Mouse (Mus musculus) megakaryocyte, embryonic 14.5 days (primary cell): ENCODE results near the gene Atp8b4. TPM values are rescaled to one million over a fixed set of nuclear protein-coding genes. Genes with fewer than 3 reads are reported as not detected.

ENCODE experiments used
- H3K27me3 ChIP-seq: replicated peaks from 2 replicates; pipeline ENCODE3; 2012; ENCODE audit warnings: inconsistent platforms
- H3K36me3 ChIP-seq: replicated peaks from 2 replicates; pipeline ENCODE3; 2012; ENCODE audit warnings: low read length, inconsistent platforms, mixed read lengths
- H3K4me1 ChIP-seq: 2 replicates; pipeline ENCODE4 v1.6.1; 2012; ENCODE audit warnings: inconsistent platforms
- H3K4me3 ChIP-seq: replicated peaks from 2 replicates; pipeline ENCODE3; 2012; ENCODE audit warnings: moderate library complexity, mild to moderate bottlenecking, inconsistent platforms
- H3K9me3 ChIP-seq: 2 replicates; pipeline ENCODE4 v1.6.1; 2012; ENCODE audit warnings: inconsistent platforms
- FLI1 ChIP-seq: IDR thresholded peaks from 2 replicates; pipeline ENCODE4 v1.6.1; 2012; ENCODE audit warnings: low read length, inconsistent platforms, mixed read lengths
- GATA1 ChIP-seq: IDR thresholded peaks from 3 replicates; pipeline ENCODE4 v1.6.1; 2012; ENCODE audit warnings: mixed read lengths, low read length, inconsistent platforms, borderline replicate concordance
- polyA plus RNA-seq: library from polyadenylated mRNA; stranded (reverse); fragments of >175 nt; gene quantifications from 2 replicates; pipeline ENCODE4 v1.2.3, GENCODE M21; 2012; ENCODE audit warnings: low replicate concordance; ENCODE audit not compliant: insufficient read depth

The Atp8b4 gene
- polyA plus RNA-seq, 1 experiment, result 0.38 TPM

DNA sequence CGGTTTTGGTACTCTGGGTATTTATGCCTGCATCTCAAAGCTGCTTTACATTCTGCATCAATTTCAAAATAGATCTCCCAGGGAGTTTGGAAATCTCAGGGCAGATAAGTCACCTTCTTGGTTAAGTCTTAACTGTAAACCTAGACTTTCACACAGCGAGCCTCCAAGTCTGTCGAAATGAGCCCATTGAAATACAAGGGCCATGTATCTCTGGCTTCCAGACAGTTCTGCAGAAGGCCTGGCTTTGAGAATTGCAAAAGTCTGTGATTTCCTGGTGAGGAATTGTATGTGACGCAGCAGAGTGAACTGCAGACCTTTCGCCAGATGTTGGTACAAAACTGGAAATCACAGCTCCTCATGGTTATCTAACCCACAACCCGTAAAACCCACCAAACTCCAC, 182.4 kb downstream of the Atp8b4 start:
- H3K36me3 ChIP-seq, result no peaks in the 10 kb centered on the region
- H3K27me3 ChIP-seq, result peaks cover 4% of the 10 kb centered on the region
- peaks cover 6% of the 10 kb centered on the region for H3K9me3 ChIP-seq
- no peaks in the 10 kb centered on the region for H3K4me1 ChIP-seq
- TF ChIP-seq FLI1, result no peak
- TF ChIP-seq GATA1, result no peak
- H3K4me3 ChIP-seq, result no peak overlapping the region

DNA sequence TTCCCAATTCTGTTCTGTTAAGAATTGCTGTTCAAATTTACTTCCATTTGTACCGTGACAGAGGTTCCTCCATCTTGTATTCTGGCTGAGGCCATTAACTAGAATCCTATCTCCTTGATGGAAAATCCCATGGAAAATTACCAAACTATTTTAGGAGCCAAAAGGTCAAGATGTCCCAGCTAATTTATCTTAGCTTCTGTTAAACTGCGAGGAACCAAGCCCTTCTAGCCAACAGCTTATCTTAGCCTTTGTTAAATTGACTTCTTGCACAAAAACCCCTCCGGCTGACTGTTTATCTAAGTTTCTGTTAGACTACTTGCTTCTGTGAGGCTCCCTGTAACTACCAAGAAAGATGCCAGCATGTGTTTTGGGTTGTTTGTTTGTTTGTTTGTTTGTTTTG, 183.5 kb downstream of the Atp8b4 start:
- no peaks in the 10 kb centered on the region for H3K36me3 ChIP-seq
- no peak overlapping the region for H3K4me3 ChIP-seq
- H3K27me3 ChIP-seq, result peaks cover 4% of the 10 kb centered on the region
- peaks cover 6% of the 10 kb centered on the region for H3K9me3 ChIP-seq
- TF ChIP-seq GATA1 (no peak), FLI1 (no peak)
- 0 out of 2 replicates have a peak, but pooled peaks cover 3% of the 10 kb centered on the region for H3K4me1 ChIP-seq

DNA sequence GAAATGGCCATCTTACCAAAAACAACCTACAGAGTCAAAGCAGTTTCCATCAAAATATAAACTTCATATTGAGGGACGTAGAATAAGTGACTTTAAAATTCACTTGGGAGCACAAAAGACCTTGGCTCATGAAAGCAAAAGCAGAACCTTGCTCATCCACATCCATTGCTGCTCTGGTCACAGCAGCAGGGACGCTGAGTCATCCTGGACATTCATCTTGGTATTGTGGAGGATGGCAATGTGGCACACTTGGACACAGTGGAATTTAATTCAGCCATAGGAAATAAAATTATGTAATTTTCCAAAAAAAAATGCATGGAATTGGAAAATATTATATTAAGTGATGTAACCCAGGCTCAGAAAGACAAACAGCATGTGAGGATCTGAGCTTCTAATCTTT, 184.1 kb downstream of the Atp8b4 start:
- no peak for TF ChIP-seq FLI1
- TF ChIP-seq GATA1, result no peak
- H3K9me3 ChIP-seq, result peaks cover 6% of the 10 kb centered on the region
- 0 out of 2 replicates have a peak, but pooled peaks cover 3% of the 10 kb centered on the region for H3K4me1 ChIP-seq
- peaks cover 4% of the 10 kb centered on the region for H3K27me3 ChIP-seq
- no peaks in the 10 kb centered on the region for H3K36me3 ChIP-seq
- H3K4me3 ChIP-seq, result no peak overlapping the region

- no peak for TF ChIP-seq GATA1
- no peak for TF ChIP-seq FLI1
- Histone ChIP-seq H3K4me3 (no peak overlapping the region), H3K27me3 (peaks cover 2% of the 10 kb centered on the region), H3K4me1 (peaks cover 3% of the 10 kb centered on the region; the same call in 1 of the 2 replicates), H3K9me3 (peaks cover 17% of the 10 kb centered on the region), H3K36me3 (no peaks in the 10 kb centered on the region)
Measured at GRCm38 (mm10) chr2:126311056-126311455, 189.4 kb downstream of the Atp8b4 start.

GRCm38 (mm10) chr2:126309994-126310393, 190.5 kb downstream of the Atp8b4 start:
- H3K27me3 ChIP-seq, result peaks cover 7% of the 10 kb centered on the region
- peaks cover 12% of the 10 kb centered on the region for H3K9me3 ChIP-seq
- peaks cover 3% of the 10 kb centered on the region; the same call in 1 of the 2 replicates for H3K4me1 ChIP-seq
- H3K36me3 ChIP-seq, result no peaks in the 10 kb centered on the region
- no peak overlapping the region for H3K4me3 ChIP-seq
- TF ChIP-seq FLI1, result no peak
- no peak for TF ChIP-seq GATA1

- peaks cover 26% of the 10 kb centered on the region for H3K27me3 ChIP-seq
- H3K36me3 ChIP-seq, result no peaks in the 10 kb centered on the region
- no peak overlapping the region for H3K4me3 ChIP-seq
- H3K9me3 ChIP-seq, result peaks cover 22% of the 10 kb centered on the region
- TF ChIP-seq GATA1 (no peak), FLI1 (no peak)
- peaks cover 4% of the 10 kb centered on the region; the same call in 1 of the 2 replicates for H3K4me1 ChIP-seq
Measured at GRCm38 (mm10) chr2:126304621-126305020, 195.9 kb downstream of the Atp8b4 start.

GRCm38 (mm10) chr2:126303226-126303625, 197.2 kb downstream of the Atp8b4 start:
- H3K36me3 ChIP-seq, result no peaks in the 10 kb centered on the region
- no peak for TF ChIP-seq GATA1
- TF ChIP-seq FLI1, result no peak
- peaks cover 29% of the 10 kb centered on the region for H3K27me3 ChIP-seq
- peaks cover 4% of the 10 kb centered on the region; the same call in 1 of the 2 replicates for H3K4me1 ChIP-seq
- no peak overlapping the region for H3K4me3 ChIP-seq
- H3K9me3 ChIP-seq, result peaks cover 22% of the 10 kb centered on the region

DNA sequence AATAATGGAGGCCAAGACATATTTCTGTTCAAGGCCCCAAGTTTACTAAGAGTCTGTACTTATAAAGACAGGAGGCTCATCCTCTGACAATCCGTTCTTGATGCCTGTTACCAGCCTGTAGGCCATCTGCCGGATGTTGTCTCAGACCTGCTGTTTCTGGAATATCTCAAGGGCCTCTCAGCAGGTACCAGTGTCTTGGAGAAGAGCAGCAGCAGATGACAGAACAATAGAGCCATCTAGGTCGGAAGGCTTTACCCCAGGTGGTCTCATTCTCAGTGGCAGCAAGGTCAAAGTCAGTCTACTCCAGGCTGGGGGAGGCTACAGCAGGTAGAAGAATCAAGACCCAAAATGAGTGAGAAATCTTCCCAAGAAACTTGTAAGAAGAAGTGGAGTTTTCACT, 198.1 kb downstream of the Atp8b4 start:
- TF ChIP-seq FLI1 (no peak), GATA1 (no peak)
- H3K4me3 ChIP-seq, result no peak overlapping the region
- peaks cover 4% of the 10 kb centered on the region; the same call in 1 of the 2 replicates for H3K4me1 ChIP-seq
- no peaks in the 10 kb centered on the region for H3K36me3 ChIP-seq
- H3K9me3 ChIP-seq, result peaks cover 22% of the 10 kb centered on the region
- peaks cover 29% of the 10 kb centered on the region for H3K27me3 ChIP-seq

GRCm38 (mm10) chr2:126290702-126291101, 209.8 kb downstream of the Atp8b4 start:
- no peak for TF ChIP-seq FLI1
- TF ChIP-seq GATA1, result no peak
- Histone ChIP-seq H3K4me1 (no peaks in the 10 kb centered on the region), H3K27me3 (peaks cover 14% of the 10 kb centered on the region), H3K4me3 (no peak overlapping the region), H3K9me3 (no peaks in the 10 kb centered on the region), H3K36me3 (no peaks in the 10 kb centered on the region)

DNA sequence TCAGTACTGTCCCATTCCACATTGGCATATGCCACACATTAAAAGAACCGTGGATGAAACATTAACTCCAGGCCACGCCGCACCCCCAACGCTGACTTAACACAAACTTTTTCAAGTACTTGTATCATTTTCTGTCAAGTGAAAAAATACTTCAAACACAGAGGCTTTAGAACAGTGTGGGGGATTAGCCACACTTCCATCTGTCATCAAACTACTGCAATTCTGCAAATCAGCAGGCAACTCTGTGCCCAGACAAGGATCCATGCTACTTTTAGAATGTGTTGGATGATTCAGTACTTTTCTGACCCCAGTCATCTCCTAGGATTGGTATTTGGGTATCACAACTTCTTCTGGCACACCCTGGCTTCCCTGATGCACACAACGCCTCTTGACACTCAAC, 212.5 kb downstream of the Atp8b4 start:
- Histone ChIP-seq H3K4me3 (no peak overlapping the region), H3K27me3 (peaks cover 14% of the 10 kb centered on the region), H3K36me3 (no peaks in the 10 kb centered on the region), H3K4me1 (no peaks in the 10 kb centered on the region), H3K9me3 (peaks cover 6% of the 10 kb centered on the region)
- TF ChIP-seq GATA1 (no peak), FLI1 (no peak)

- no peak overlapping the region for H3K4me3 ChIP-seq
- no peaks in the 10 kb centered on the region for H3K4me1 ChIP-seq
- TF ChIP-seq FLI1 (no peak), GATA1 (no peak)
- H3K36me3 ChIP-seq, result no peaks in the 10 kb centered on the region
- H3K9me3 ChIP-seq, result peaks cover 6% of the 10 kb centered on the region
- peaks cover 13% of the 10 kb centered on the region for H3K27me3 ChIP-seq
Measured at GRCm38 (mm10) chr2:126286420-126286819, 214.1 kb downstream of the Atp8b4 start.
